Mouse (Mus musculus) lung, embryonic 14.5 days (tissue): Measurements from ENCODE around the gene Slc12a8. TPM values are rescaled to one million over a fixed set of nuclear protein-coding genes. Genes with fewer than 3 reads are reported as not detected.

Experiments used
- ATAC-seq: fragments of 200-750 bp; cut with Nextera tagmentation; 2 replicates; pipeline ENCODE4 v1.8.0; 2017; ENCODE audit warnings: mild to moderate bottlenecking, moderate TSS enrichment, moderate library complexity; ENCODE audit not compliant: insufficient read depth
- DNase-seq: peaks from one replicate; pipeline ENCODE4 v3.0.0-alpha.2; 2015
- H3K27ac ChIP-seq: fragments of 300-500 bp; sonication (generic); 2 replicates; pipeline ENCODE4 v1.5.1; 2014; ENCODE audit warnings: low read depth, mild to moderate bottlenecking, moderate library complexity
- H3K27me3 ChIP-seq: fragments of 300-500 bp; sonication (generic); 2 replicates; pipeline ENCODE4 v1.6.1; 2014; ENCODE audit warnings: low read length, control low read depth; ENCODE audit not compliant: insufficient read depth
- H3K36me3 ChIP-seq: fragments of 300-500 bp; sonication (generic); 2 replicates; pipeline ENCODE4 v1.6.1; 2014; ENCODE audit warnings: control low read depth; ENCODE audit not compliant: insufficient read depth
- H3K4me1 ChIP-seq: fragments of 300-500 bp; sonication (generic); 2 replicates; pipeline ENCODE4 v1.6.1; 2014; ENCODE audit warnings: antibody characterized with exemption, control low read depth; ENCODE audit not compliant: insufficient read depth
- H3K4me2 ChIP-seq: fragments of 300-500 bp; sonication (generic); 2 replicates; pipeline ENCODE4 v1.6.1; 2014; ENCODE audit warnings: mild to moderate bottlenecking
- H3K4me3 ChIP-seq: fragments of 300-500 bp; sonication (generic); 2 replicates; pipeline ENCODE4 v1.5.1; 2014; ENCODE audit warnings: low read depth, low read length
- H3K9ac ChIP-seq: fragments of 300-500 bp; sonication (generic); 2 replicates; pipeline ENCODE4 v1.6.1; 2014
- H3K9me3 ChIP-seq: fragments of 300-500 bp; sonication (generic); 2 replicates; pipeline ENCODE4 v1.6.1; 2016; ENCODE audit warnings: low read depth, low read length, control low read depth
- CTCF ChIP-seq: IDR thresholded peaks from 2 replicates; pipeline ENCODE4 v1.5.1; 2016; ENCODE audit warnings: antibody characterized with exemption, low read depth
- WGBS: fragments of 180-500 bp; shearing (Covaris S2); extraction: QIAGEN DNeasy Blood & Tissue Kit; methylation state at CpG from one replicate; pipeline ENCODE4 v1.1.7; 2014; 5-methylcytosine and 5-hydroxymethylcytosine counted together
- polyA plus RNA-seq: library from polyadenylated mRNA; unstranded; fragments of >200 nt; fragmentation: Nextera tagmentation; extraction: Ambion mirVana; gene quantifications from 2 replicates; pipeline ENCODE4 v1.2.1, GENCODE M21; 2014

Gene Slc12a8
- polyA plus RNA-seq, 1 experiment from 2014 or later: 1.1 TPM

GRCm38 (mm10) chr16:33708031-33708430, 190.9 kb downstream of the Slc12a8 start:
- H3K36me3 ChIP-seq: peaks cover 23% of the 10 kb centered on the region
- H3K27ac ChIP-seq: no peak overlapping the region
- no peak overlapping the region for H3K4me2 ChIP-seq
- no peak for ATAC-seq
- DNase-seq: no peak
- no peaks in the 10 kb centered on the region for H3K27me3 ChIP-seq
- no peak overlapping the region for H3K4me3 ChIP-seq
- no peak for TF ChIP-seq CTCF
- H3K9me3 ChIP-seq: no peaks in the 10 kb centered on the region
- no peaks in the 10 kb centered on the region for H3K4me1 ChIP-seq
- H3K9ac ChIP-seq: no peak overlapping the region
- WGBS: 87% methylated on average over 10 of the region's 10 CpGs

GRCm38 (mm10) chr16:33708585-33709397, 191.7 kb downstream of the Slc12a8 start:
- H3K36me3 ChIP-seq: peaks cover 25% of the 10 kb centered on the region
- no peak overlapping the region for H3K9ac ChIP-seq
- no peaks in the 10 kb centered on the region for H3K4me1 ChIP-seq
- TF ChIP-seq CTCF: no peak
- no peaks in the 10 kb centered on the region for H3K9me3 ChIP-seq
- ATAC-seq: no peak
- DNase-seq: no peak
- H3K4me2 ChIP-seq: no peak overlapping the region
- H3K27me3 ChIP-seq: no peaks in the 10 kb centered on the region
- H3K27ac ChIP-seq: no peak overlapping the region
- H3K4me3 ChIP-seq: no peak overlapping the region
- WGBS: 91% methylated on average over 12 of the region's 12 CpGs

Other genes starting within 250 kb of the Slc12a8 start
- gene Zfp148, start 136.5 kb upstream of the Slc12a8 start, polyA plus RNA-seq: 50.3 and 55.5 TPM in 2 replicates
- gene Heg1, start 167.0 kb downstream of the Slc12a8 start, polyA plus RNA-seq: 24.4 and 25.4 TPM in 2 replicates